Mouse (Mus musculus) heart, embryonic 10.5 days (tissue): ENCODE results near the gene Il1rl1. TPM values are rescaled to one million over a fixed set of nuclear protein-coding genes. Genes with fewer than 3 reads are reported as not detected.

Experiments used
- DNase-seq: peaks from one replicate; pipeline ENCODE4 v3.0.0-alpha.2; 2017; ENCODE audit warnings: low spot score
- H3K27ac ChIP-seq: fragments of 300-500 bp; sonication (generic); 2 replicates; pipeline ENCODE4 v1.5.1; 2016; ENCODE audit warnings: mild to moderate bottlenecking
- H3K27me3 ChIP-seq: fragments of 300-500 bp; sonication (generic); 2 replicates; pipeline ENCODE4 v1.6.1; 2016; ENCODE audit warnings: mild to moderate bottlenecking; ENCODE audit not compliant: poor library complexity, insufficient read depth, severe bottlenecking
- H3K36me3 ChIP-seq: fragments of 300-500 bp; sonication (generic); 2 replicates; pipeline ENCODE4 v1.6.1; 2016; ENCODE audit warnings: mild to moderate bottlenecking, moderate library complexity
- H3K4me1 ChIP-seq: fragments of 300-500 bp; sonication (generic); 2 replicates; pipeline ENCODE4 v1.6.1; 2016; ENCODE audit warnings: mild to moderate bottlenecking
- H3K4me3 ChIP-seq: fragments of 300-500 bp; sonication (generic); 2 replicates; pipeline ENCODE4 v1.5.1; 2016; ENCODE audit warnings: mild to moderate bottlenecking, moderate library complexity
- H3K9me3 ChIP-seq: fragments of 300-500 bp; sonication (generic); 2 replicates; pipeline ENCODE4 v1.6.1; 2016; ENCODE audit warnings: mild to moderate bottlenecking, moderate library complexity
- WGBS: fragments of 180-500 bp; shearing (Covaris S2); methylation state at CpG from one replicate; pipeline ENCODE4 v1.1.7; 2016; 5-methylcytosine and 5-hydroxymethylcytosine counted together
- polyA plus RNA-seq: library from polyadenylated mRNA; unstranded; fragments of >200 nt; fragmentation: Nextera tagmentation; extraction: Ambion mirVana; gene quantifications from 2 replicates; pipeline ENCODE4 v1.2.1, GENCODE M21; 2016

The Il1rl1 gene
- polyA plus RNA-seq, 1 experiment from 2014 or later: 0.06 TPM

GRCm38 (mm10) chr1:40467306-40467705 lies 37.9 kb downstream of the Il1rl1 start:
- WGBS: 83% methylated on average over 4 of the region's 4 CpGs
- H3K27ac ChIP-seq: no peak overlapping the region
- DNase-seq: no peak
- H3K9me3 ChIP-seq: no peaks in the 10 kb centered on the region
- peaks cover 4% of the 10 kb centered on the region; the same call in 1 of the 2 replicates for H3K27me3 ChIP-seq
- no peaks in the 10 kb centered on the region for H3K36me3 ChIP-seq
- H3K4me3 ChIP-seq: no peak overlapping the region
- H3K4me1 ChIP-seq: no peaks in the 10 kb centered on the region

GRCm38 (mm10) chr1:40468805-40469204 lies 39.4 kb downstream of the Il1rl1 start:
- H3K9me3 ChIP-seq: no peaks in the 10 kb centered on the region
- no peak overlapping the region for H3K4me3 ChIP-seq
- peaks cover 4% of the 10 kb centered on the region; the same call in 1 of the 2 replicates for H3K27me3 ChIP-seq
- no peak overlapping the region for H3K27ac ChIP-seq
- WGBS: 66% methylated on average over 2 of the region's 2 CpGs
- no peak for DNase-seq
- H3K36me3 ChIP-seq: no peaks in the 10 kb centered on the region
- H3K4me1 ChIP-seq: no peaks in the 10 kb centered on the region

GRCm38 (mm10) chr1:40469900-40470299 lies 40.5 kb downstream of the Il1rl1 start:
- no peak for DNase-seq
- Histone ChIP-seq H3K4me1 (no peaks in the 10 kb centered on the region), H3K36me3 (no peaks in the 10 kb centered on the region), H3K27ac (no peak overlapping the region), H3K9me3 (no peaks in the 10 kb centered on the region), H3K4me3 (no peak overlapping the region), H3K27me3 (peaks cover 4% of the 10 kb centered on the region; the same call in 1 of the 2 replicates)
- WGBS: 84% methylated on average over 12 of the region's 12 CpGs

- no peaks in the 10 kb centered on the region for H3K27me3 ChIP-seq
- H3K9me3 ChIP-seq: no peaks in the 10 kb centered on the region
- 80% methylated on average over 1 of the region's 1 CpGs for WGBS
- H3K4me3 ChIP-seq: no peak overlapping the region
- DNase-seq: no peak
- H3K27ac ChIP-seq: no peak overlapping the region
- H3K36me3 ChIP-seq: no peaks in the 10 kb centered on the region
- H3K4me1 ChIP-seq: no peaks in the 10 kb centered on the region
Observed at GRCm38 (mm10) chr1:40472401-40472800, 43.0 kb downstream of the Il1rl1 start.

- Histone ChIP-seq H3K27ac (no peak overlapping the region), H3K36me3 (no peaks in the 10 kb centered on the region), H3K9me3 (no peaks in the 10 kb centered on the region), H3K27me3 (no peaks in the 10 kb centered on the region), H3K4me1 (no peaks in the 10 kb centered on the region), H3K4me3 (no peak overlapping the region)
- 81% methylated on average over 4 of the region's 4 CpGs for WGBS
- no peak for DNase-seq
Observed at GRCm38 (mm10) chr1:40473640-40474039, 44.3 kb downstream of the Il1rl1 start.

- H3K27ac ChIP-seq: no peak overlapping the region
- no peak for DNase-seq
- H3K27me3 ChIP-seq: no peaks in the 10 kb centered on the region
- H3K4me3 ChIP-seq: no peak overlapping the region
- H3K9me3 ChIP-seq: no peaks in the 10 kb centered on the region
- H3K4me1 ChIP-seq: no peaks in the 10 kb centered on the region
- no peaks in the 10 kb centered on the region for H3K36me3 ChIP-seq
- 53% methylated on average over 5 of the region's 5 CpGs for WGBS
Observed at GRCm38 (mm10) chr1:40474336-40474735, 45.0 kb downstream of the Il1rl1 start.

- Histone ChIP-seq H3K27ac (no peak overlapping the region), H3K9me3 (no peaks in the 10 kb centered on the region), H3K4me3 (no peak overlapping the region), H3K4me1 (no peaks in the 10 kb centered on the region), H3K36me3 (no peaks in the 10 kb centered on the region), H3K27me3 (no peaks in the 10 kb centered on the region)
- 61% methylated on average over 3 of the region's 3 CpGs for WGBS
- DNase-seq: no peak
Observed at GRCm38 (mm10) chr1:40475697-40476096, 46.3 kb downstream of the Il1rl1 start.

GRCm38 (mm10) chr1:40476756-40477155 lies 47.4 kb downstream of the Il1rl1 start:
- Histone ChIP-seq H3K4me3 (no peak overlapping the region), H3K4me1 (no peaks in the 10 kb centered on the region), H3K9me3 (no peaks in the 10 kb centered on the region), H3K36me3 (no peaks in the 10 kb centered on the region), H3K27me3 (no peaks in the 10 kb centered on the region), H3K27ac (no peak overlapping the region)
- 63% methylated on average over 4 of the region's 4 CpGs for WGBS
- no peak for DNase-seq

GRCm38 (mm10) chr1:40479505-40479923 lies 50.1 kb downstream of the Il1rl1 start:
- H3K36me3 ChIP-seq: no peaks in the 10 kb centered on the region
- H3K27me3 ChIP-seq: no peaks in the 10 kb centered on the region
- no peaks in the 10 kb centered on the region for H3K4me1 ChIP-seq
- 77% methylated on average over 6 of the region's 6 CpGs for whole genome bisulfite sequencing
- no peak for DNase-seq
- H3K27ac ChIP-seq: no peak overlapping the region
- no peaks in the 10 kb centered on the region for H3K9me3 ChIP-seq
- no peak overlapping the region for H3K4me3 ChIP-seq

- Histone ChIP-seq H3K4me3 (no peak overlapping the region), H3K27me3 (no peaks in the 10 kb centered on the region), H3K9me3 (no peaks in the 10 kb centered on the region), H3K36me3 (no peaks in the 10 kb centered on the region), H3K27ac (no peak overlapping the region), H3K4me1 (no peaks in the 10 kb centered on the region)
- 77% methylated on average over 4 of the region's 4 CpGs for WGBS
- no peak for DNase-seq
Observed at GRCm38 (mm10) chr1:40494594-40494993, 65.2 kb downstream of the Il1rl1 start.

GRCm38 (mm10) chr1:40499708-40500107 lies 70.3 kb downstream of the Il1rl1 start:
- WGBS: 89% methylated on average over 1 of the region's 1 CpGs
- Histone ChIP-seq H3K36me3 (no peaks in the 10 kb centered on the region), H3K4me3 (no peak overlapping the region), H3K4me1 (no peaks in the 10 kb centered on the region), H3K9me3 (no peaks in the 10 kb centered on the region), H3K27me3 (no peaks in the 10 kb centered on the region), H3K27ac (no peak overlapping the region)
- DNase-seq: no peak

GRCm38 (mm10) chr1:40501126-40501525 lies 71.8 kb downstream of the Il1rl1 start:
- Histone ChIP-seq H3K9me3 (no peaks in the 10 kb centered on the region), H3K27me3 (no peaks in the 10 kb centered on the region), H3K4me3 (no peak overlapping the region), H3K4me1 (no peaks in the 10 kb centered on the region), H3K36me3 (no peaks in the 10 kb centered on the region), H3K27ac (no peak overlapping the region)
- DNase-seq: no peak
- 90% methylated on average over 4 of the region's 4 CpGs for WGBS

GRCm38 (mm10) chr1:40501546-40502398 lies 72.4 kb downstream of the Il1rl1 start:
- Histone ChIP-seq H3K27me3 (no peaks in the 10 kb centered on the region), H3K4me3 (no peak overlapping the region), H3K27ac (no peak overlapping the region), H3K36me3 (no peaks in the 10 kb centered on the region), H3K4me1 (no peaks in the 10 kb centered on the region), H3K9me3 (no peaks in the 10 kb centered on the region)
- 82% methylated on average over 11 of the region's 11 CpGs for WGBS
- no peak for DNase-seq
